Mouse (Mus musculus): Measurements from ENCODE around the gene Cab39l. TPM values are rescaled to one million over a fixed set of nuclear protein-coding genes. Genes with fewer than 3 reads are reported as not detected.
"Not testable (repeated sequence)": the region's sequence is repeated elsewhere in the genome, so short reads cannot be mapped to it uniquely, and the experiment has no call there.

The Cab39l gene
- polyA plus RNA-seq, 1 experiment from 2014 or later, result 47.4 TPM

DNA sequence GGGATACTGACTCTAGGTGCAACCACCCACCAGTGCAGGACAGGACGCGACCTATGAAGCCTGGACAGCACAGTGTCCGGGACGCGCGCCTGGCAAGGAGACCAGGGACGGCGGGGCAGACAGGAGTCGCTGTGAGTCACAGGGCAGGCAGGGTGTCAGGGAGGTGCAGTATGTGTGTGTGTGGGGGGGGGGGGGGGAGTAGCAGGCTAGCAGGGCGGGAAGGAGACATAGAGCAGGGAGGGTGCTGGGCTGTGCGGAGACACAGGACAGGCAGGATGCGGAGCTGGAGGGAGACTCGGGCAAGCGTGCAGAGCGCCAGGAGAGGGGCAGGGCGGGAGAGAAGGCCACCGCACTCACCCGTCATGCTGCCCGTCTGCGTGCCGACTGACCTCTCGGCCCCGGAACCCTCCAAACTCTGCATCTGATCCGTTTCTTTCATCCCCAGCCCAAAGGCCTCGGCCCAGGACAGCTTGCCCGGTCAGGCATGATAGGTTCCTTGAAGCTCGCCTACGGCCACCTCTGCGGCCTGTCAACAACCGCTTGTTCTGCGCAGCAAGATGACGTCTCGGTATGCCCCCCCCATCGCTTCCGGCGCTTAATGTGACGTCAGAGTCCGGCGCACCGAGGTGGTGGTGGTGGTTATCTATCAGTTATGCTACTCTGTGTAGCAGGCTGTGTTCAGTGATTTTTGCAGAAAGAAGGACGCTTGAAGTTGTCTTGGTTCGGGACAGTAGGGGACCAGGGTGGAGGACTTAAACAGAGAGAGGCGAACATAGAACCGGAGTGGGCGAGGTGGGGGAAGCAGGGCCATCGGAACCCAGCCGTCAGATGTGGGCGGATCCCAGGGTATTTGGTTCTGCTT, 156.9 kb downstream of the Cab39l start, which contains the start of gene Cdadc1:
Gene Cdadc1 (minus strand): TSS at position 562 of the 862 bp plus-strand sequence.
- Histone ChIP-seq H3K4me1 (replicated peaks; ENCODE audit: control insufficient read depth, insufficient read depth, low read length) (peaks cover 8% of the 10 kb centered on the region), H3K27me3 (replicated peaks; ENCODE audit: control insufficient read depth, insufficient read depth, low read length) (no peaks in the 10 kb centered on the region), H3K4me2 (peak within 1 kb of the TSS; percentile 81), H3K36me3 (ENCODE audit: control insufficient read depth, insufficient read depth, low read length) (no peaks in the 10 kb centered on the region; the same call in 1 of the 2 replicates), H3K9ac (ENCODE audit: low read depth, low read length) (peak within 1 kb of the TSS; percentile 86), H3K4me3 (ENCODE audit: low read depth, low read length) (peak within 1 kb of the TSS; percentile 90), H3K9me3 (ENCODE audit: control insufficient read depth, low read length) (no peaks in the 10 kb centered on the region), H3K27ac (ENCODE audit: low read depth, low read length) (no peak within 1 kb of the TSS; the same call in 1 of the 2 replicates)
- 0% methylated on average over 47 of the region's 48 CpGs for WGBS
- peak; percentile 100 for DNase-seq (ENCODE audit: low spot score)
- peak; percentile 93 for ATAC-seq (replicated peaks; ENCODE audit: low FRiP score)

DNA sequence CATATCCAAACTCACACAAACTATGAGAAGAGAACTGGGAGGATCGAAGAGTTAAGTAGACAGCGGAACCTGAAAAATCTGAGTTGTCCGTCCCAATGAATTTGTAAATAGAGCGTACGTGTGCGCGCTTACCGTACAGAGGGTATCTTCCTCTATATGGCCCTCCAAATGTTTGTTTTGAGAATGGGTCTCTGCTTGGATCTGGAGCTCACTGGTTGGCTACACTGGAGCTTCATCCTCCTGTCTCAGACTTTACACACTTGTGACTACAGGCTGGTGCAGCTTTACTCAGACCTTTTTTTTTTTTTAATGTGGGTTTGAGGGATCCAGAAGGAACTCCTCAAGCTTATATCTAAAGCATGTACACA, 157.5 kb downstream of the Cab39l start:
- Histone ChIP-seq H3K4me3 (ENCODE audit: low read depth, low read length) (peak overlapping the region; percentile 90), H3K4me1 (replicated peaks; ENCODE audit: control insufficient read depth, insufficient read depth, low read length) (peaks cover 8% of the 10 kb centered on the region)
- peak; percentile 19; the same call in 1 of the 2 replicates for ATAC-seq (replicated peaks; ENCODE audit: low FRiP score)

DNA sequence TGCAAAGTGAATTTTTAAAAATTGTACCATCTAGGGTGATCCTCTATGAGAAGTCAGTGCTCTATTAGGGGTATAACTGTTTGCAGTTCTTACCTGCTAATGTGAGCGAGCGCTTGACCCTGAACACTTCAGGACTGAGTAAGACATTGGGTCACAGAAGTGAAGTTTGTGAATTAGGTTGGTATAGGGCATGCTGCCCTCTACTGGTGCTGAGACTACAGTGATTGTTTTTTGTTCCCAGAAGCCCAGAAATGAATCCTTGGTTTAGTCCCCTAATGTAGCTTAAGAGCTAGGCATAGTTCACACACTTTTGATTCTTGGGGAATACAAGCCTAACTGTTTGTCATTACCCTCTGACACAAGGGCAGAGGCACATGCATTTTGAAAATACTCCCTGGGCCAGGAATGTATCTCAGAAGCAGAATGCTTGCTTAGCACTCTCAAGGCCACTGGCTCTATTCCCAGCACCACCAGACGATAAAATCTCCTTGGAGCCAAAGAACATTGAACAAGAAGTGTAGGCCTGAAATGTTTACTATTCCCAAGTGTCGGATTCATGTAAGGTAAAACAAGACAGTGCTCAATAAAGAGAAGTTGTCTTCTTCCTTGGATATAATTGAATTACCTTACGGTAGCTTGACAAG, 163.4 kb downstream of the Cab39l start:
- no peak for DNase-seq (ENCODE audit: low spot score)
- Histone ChIP-seq H3K4me2 (no peak overlapping the region), H3K9me3 (ENCODE audit: control insufficient read depth, low read length) (no peaks in the 10 kb centered on the region), H3K27me3 (replicated peaks; ENCODE audit: control insufficient read depth, insufficient read depth, low read length) (no peaks in the 10 kb centered on the region), H3K9ac (ENCODE audit: low read depth, low read length) (no peak overlapping the region), H3K27ac (ENCODE audit: low read depth, low read length) (no peak overlapping the region), H3K4me1 (replicated peaks; ENCODE audit: control insufficient read depth, insufficient read depth, low read length) (no peaks in the 10 kb centered on the region), H3K4me3 (ENCODE audit: low read depth, low read length) (no peak overlapping the region), H3K36me3 (ENCODE audit: control insufficient read depth, insufficient read depth, low read length) (no peaks in the 10 kb centered on the region)
- ATAC-seq (replicated peaks; ENCODE audit: low FRiP score), result no peak
- 62% methylated on average over 5 of the region's 5 CpGs for WGBS

More for the DNA sequence above, 157.5 kb downstream of the Cab39l start:
- Histone ChIP-seq H3K27me3 (replicated peaks; ENCODE audit: control insufficient read depth, insufficient read depth, low read length) (no peaks in the 10 kb centered on the region), H3K9me3 (ENCODE audit: control insufficient read depth, low read length) (no peaks in the 10 kb centered on the region), H3K27ac (ENCODE audit: low read depth, low read length) (no peak overlapping the region; the same call in 1 of the 2 replicates), H3K36me3 (ENCODE audit: control insufficient read depth, insufficient read depth, low read length) (no peaks in the 10 kb centered on the region; the same call in 1 of the 2 replicates), H3K9ac (ENCODE audit: low read depth, low read length) (peak overlapping the region; percentile 86), H3K4me2 (peak overlapping the region; percentile 81)
- no peak for DNase-seq (ENCODE audit: low spot score)
- 3% methylated on average over 8 of the region's 8 CpGs for WGBS

DNA sequence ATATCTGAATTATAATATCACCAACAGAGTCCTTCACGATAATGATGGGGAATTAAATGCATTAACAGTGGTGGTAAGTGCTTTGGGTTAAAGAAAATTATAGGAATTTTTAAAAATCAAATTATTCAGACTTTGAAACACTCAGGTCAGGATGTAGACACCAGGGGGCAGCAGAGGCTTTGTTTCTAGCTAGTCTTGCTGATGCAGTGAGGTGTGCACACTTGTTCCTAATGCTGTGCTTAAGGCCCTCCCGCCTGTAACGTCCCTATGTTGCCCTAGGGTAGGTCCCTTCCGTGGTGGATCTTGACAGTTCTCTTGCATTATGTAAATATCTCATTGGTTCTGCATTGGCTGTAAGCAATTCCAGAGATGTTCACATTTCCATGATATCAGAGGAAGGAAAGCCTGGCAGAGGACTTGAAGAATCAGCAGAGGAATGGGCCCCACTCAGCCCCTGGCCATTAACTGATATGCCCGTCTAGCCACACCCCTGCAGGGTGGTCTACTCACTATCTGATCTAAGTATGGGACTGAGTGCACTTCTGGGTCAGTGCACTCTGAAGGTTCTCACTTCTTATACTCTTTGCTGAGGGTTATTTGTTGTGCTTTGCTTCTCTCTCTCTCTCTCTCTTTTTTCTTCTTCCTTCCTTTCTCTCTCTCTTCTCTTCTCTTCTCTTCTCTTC, 165.0 kb downstream of the Cab39l start:
- no peak overlapping the region for H3K4me2 ChIP-seq
- WGBS, result 22% methylated on average over 5 of the region's 5 CpGs
- no peak overlapping the region for H3K27ac ChIP-seq (ENCODE audit: low read depth, low read length)
- H3K9ac ChIP-seq (ENCODE audit: low read depth, low read length), result no peak overlapping the region
- DNase-seq (ENCODE audit: low spot score) (no peak), ATAC-seq (replicated peaks; ENCODE audit: low FRiP score) (no peak)
- H3K27me3 ChIP-seq (replicated peaks; ENCODE audit: control insufficient read depth, insufficient read depth, low read length), result no peaks in the 10 kb centered on the region
- H3K36me3 ChIP-seq (ENCODE audit: control insufficient read depth, insufficient read depth, low read length), result no peaks in the 10 kb centered on the region
- H3K9me3 ChIP-seq (ENCODE audit: control insufficient read depth, low read length), result no peaks in the 10 kb centered on the region
- H3K4me1 ChIP-seq (replicated peaks; ENCODE audit: control insufficient read depth, insufficient read depth, low read length), result no peaks in the 10 kb centered on the region
- H3K4me3 ChIP-seq (ENCODE audit: low read depth, low read length), result no peak overlapping the region

DNA sequence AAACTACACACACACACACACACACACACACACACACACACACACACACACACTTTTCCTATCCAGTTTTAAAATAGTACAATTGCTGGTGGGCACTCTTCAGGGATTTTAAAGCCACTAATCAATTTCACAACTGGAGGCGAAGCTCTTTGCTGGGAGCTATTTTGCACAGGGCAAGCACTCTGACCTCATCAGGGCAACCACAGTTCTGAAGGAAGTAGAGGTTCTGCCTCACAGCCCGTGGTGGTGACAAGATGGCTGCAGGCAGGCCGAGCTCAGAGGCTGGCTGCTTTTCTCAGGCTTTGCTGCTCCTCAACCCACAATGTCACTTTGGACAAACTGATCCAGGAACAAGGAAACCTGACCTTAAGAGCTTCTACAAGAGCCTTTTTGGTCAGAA, 166.2 kb downstream of the Cab39l start:
- H3K4me2 ChIP-seq, result no peak overlapping the region
- H3K27ac ChIP-seq (ENCODE audit: low read depth, low read length), result no peak overlapping the region
- H3K4me1 ChIP-seq (replicated peaks; ENCODE audit: control insufficient read depth, insufficient read depth, low read length), result no peaks in the 10 kb centered on the region
- WGBS, result 45% methylated on average over 3 of the region's 3 CpGs
- no peaks in the 10 kb centered on the region for H3K27me3 ChIP-seq (replicated peaks; ENCODE audit: control insufficient read depth, insufficient read depth, low read length)
- no peak overlapping the region for H3K9ac ChIP-seq (ENCODE audit: low read depth, low read length)
- no peak overlapping the region for H3K4me3 ChIP-seq (ENCODE audit: low read depth, low read length)
- no peak for DNase-seq (ENCODE audit: low spot score)
- H3K36me3 ChIP-seq (ENCODE audit: control insufficient read depth, insufficient read depth, low read length), result no peaks in the 10 kb centered on the region
- ATAC-seq (replicated peaks; ENCODE audit: low FRiP score), result no peak
- no peaks in the 10 kb centered on the region for H3K9me3 ChIP-seq (ENCODE audit: control insufficient read depth, low read length)

DNA sequence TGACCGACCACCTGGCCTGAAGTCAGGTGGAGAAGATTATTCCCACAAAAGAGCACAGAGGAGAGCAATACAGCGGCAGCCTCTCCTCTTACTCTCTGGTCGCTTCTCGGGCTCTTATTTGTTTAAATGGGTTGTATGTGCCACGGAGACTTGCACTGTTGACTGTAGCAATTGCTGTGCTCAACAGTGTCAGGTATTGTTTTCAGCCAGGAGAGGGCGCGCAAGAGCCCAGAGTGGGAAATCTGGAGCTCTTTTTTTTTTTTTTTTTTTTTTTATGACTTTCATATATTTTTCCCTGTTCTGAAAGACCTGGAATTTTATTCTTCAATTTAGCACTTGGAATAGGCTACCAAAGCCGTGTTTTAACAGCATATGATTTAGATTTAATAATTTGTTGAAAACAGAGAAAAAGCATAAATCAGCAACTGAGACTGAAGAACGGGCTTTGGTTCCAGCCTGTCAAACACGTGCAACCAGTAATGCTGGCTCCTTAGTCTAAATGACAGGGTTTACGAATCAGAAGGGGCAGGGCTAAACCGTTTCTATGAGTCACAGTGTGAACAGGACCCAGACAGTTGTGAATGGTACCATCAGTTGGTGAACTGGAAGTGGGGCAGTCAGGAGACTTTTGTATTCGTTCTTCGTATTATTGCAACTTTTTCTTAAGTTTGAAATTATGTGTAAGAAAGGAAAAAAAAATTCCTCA, 172.3 kb downstream of the Cab39l start:
- ATAC-seq (replicated peaks; ENCODE audit: low FRiP score) (no peak), DNase-seq (ENCODE audit: low spot score) (no peak)
- no peak overlapping the region for H3K4me2 ChIP-seq
- H3K4me3 ChIP-seq (ENCODE audit: low read depth, low read length), result no peak overlapping the region
- H3K36me3 ChIP-seq (ENCODE audit: control insufficient read depth, insufficient read depth, low read length), result no peaks in the 10 kb centered on the region
- no peaks in the 10 kb centered on the region for H3K9me3 ChIP-seq (ENCODE audit: control insufficient read depth, low read length)
- H3K4me1 ChIP-seq (replicated peaks; ENCODE audit: control insufficient read depth, insufficient read depth, low read length), result no peaks in the 10 kb centered on the region
- no peaks in the 10 kb centered on the region for H3K27me3 ChIP-seq (replicated peaks; ENCODE audit: control insufficient read depth, insufficient read depth, low read length)
- no peak overlapping the region for H3K27ac ChIP-seq (ENCODE audit: low read depth, low read length)
- no peak overlapping the region for H3K9ac ChIP-seq (ENCODE audit: low read depth, low read length)
- WGBS, result 50% methylated on average over 14 of the region's 14 CpGs

DNA sequence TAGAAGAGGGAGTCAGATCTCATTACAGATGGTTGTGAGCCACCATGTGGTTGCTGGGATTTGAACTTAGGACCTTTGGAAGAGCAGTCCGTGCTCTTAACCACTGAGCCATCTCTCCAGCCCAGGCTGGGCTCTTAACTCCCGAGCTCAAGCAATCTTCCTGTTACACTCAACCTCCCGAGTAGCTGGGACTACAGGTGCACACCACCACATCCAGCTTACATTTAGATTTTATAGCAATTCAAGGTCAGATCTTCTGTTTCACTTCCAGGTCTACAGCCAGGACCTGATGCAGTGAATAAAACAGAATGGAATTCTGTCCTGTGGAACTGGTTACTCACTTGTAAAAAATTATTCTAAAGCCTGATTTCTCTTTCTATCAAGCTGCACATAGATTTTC, 173.4 kb downstream of the Cab39l start:
- H3K9ac ChIP-seq (ENCODE audit: low read depth, low read length); ATAC-seq (replicated peaks; ENCODE audit: low FRiP score); H3K36me3 ChIP-seq (ENCODE audit: control insufficient read depth, insufficient read depth, low read length); H3K4me1 ChIP-seq (replicated peaks; ENCODE audit: control insufficient read depth, insufficient read depth, low read length); DNase-seq (ENCODE audit: low spot score); H3K27me3 ChIP-seq (replicated peaks; ENCODE audit: control insufficient read depth, insufficient read depth, low read length); H3K4me2 ChIP-seq; H3K4me3 ChIP-seq (ENCODE audit: low read depth, low read length); H3K27ac ChIP-seq (ENCODE audit: low read depth, low read length); H3K9me3 ChIP-seq (ENCODE audit: control insufficient read depth, low read length): not testable (repeated sequence)
- WGBS, result 74% methylated on average over 3 of the region's 3 CpGs

DNA sequence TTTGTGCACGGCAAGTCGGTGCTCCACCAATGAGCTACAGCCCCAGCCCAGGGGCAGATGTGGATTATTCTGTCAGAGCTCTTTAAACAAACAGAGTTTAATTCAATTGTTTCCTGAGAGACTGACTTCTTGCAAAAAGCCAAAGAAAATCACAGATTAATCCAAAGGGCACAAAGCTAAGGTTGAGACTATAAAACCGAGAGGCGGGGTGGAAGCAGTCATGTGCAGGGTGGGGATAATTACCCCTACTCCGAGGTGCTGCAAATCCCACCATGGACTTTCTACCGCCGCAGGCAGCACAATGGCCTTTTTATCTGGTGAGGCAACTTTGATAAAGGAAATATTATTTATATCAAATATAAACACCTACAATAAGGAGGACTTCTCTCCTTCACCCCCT, 176.0 kb downstream of the Cab39l start:
- Histone ChIP-seq H3K4me3 (ENCODE audit: low read depth, low read length) (no peak overlapping the region), H3K9ac (ENCODE audit: low read depth, low read length) (no peak overlapping the region), H3K4me1 (replicated peaks; ENCODE audit: control insufficient read depth, insufficient read depth, low read length) (no peaks in the 10 kb centered on the region), H3K27ac (ENCODE audit: low read depth, low read length) (no peak overlapping the region), H3K36me3 (ENCODE audit: control insufficient read depth, insufficient read depth, low read length) (no peaks in the 10 kb centered on the region), H3K4me2 (no peak overlapping the region), H3K27me3 (replicated peaks; ENCODE audit: control insufficient read depth, insufficient read depth, low read length) (no peaks in the 10 kb centered on the region), H3K9me3 (ENCODE audit: control insufficient read depth, low read length) (no peaks in the 10 kb centered on the region)
- WGBS, result 86% methylated on average over 7 of the region's 7 CpGs
- DNase-seq (ENCODE audit: low spot score) (no peak), ATAC-seq (replicated peaks; ENCODE audit: low FRiP score) (no peak)

All from liver, embryonic 11.5 days (tissue).